Mouse (Mus musculus) kidney, adult 11 months (tissue): ENCODE results near the gene Gm11733.
A peak's percentile ranks its signal among the peaks of the same experiment; 100 is the strongest.

ENCODE experiments used
- DNase-seq: peaks from one replicate; pipeline ENCODE4 v3.0.0; 2022

Gm11733 gene

DNA sequence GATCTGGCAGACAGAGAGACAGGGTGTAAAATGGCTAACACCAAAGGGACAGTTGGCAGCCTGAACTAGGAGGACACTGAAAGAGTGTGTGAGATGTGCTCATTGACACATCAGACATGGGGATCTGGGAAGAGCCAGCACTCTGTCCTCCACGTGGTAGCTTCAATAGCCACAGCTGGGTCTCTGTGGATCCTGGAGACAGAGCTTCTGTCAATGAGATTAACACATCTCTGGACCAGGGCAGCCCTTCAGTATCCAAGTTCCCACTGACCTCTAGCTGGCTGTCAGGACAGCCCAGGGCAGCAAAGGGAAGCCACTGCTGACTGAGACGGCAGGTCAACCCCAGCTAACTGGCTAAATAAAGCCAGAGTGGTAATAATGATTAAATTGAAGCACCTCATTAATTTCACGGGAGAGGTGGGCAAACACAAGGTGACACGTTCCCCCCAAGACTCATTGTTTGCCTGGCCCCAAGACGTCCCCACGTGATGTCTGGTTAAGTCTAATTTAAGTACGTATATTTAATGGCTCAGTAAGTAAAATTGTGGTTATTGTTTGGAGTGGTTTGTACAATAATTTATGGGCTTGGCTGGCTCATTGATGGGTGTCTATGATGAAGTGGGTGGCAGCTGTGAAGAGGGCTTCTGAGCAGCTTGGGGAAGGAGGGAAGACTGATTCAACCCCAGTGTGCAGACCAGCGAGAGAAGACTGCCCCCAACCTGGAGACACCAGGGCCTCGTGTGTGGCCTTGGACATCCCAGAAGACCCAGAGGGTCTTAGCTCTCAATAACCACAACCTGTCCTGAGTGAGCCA lies 51.5 kb downstream of the Gm11733 start:
- DNase-seq, result no peak

DNA sequence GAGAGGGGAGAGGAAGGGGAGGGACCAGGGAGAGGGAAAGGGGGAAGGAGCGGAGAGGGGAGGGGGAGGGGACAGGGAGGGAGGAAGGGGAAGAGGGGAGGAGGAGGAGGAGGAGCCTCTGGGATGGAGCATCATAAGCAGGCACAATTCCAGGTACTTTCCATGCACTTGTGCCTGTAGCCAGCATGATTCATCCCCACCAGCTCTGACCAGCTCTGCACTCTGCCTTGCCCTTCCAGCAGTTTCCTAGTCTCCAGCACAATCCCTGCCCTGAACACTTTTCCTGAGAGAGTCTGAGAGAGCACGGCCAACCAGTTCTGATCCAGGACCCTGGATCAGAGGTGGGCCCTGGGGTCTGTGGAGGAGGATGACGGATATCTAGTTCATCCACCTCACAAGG lies 52.4 kb downstream of the Gm11733 start:
- peak; percentile 30 for DNase-seq
